Mouse (Mus musculus) gastrocnemius, postnatal 14 days (tissue): ENCODE measurements at regions not wholly inside any gene's neighbourhood (a gene's known extent, or its start where the extent isn't known, plus 50 kb on each side); places are given as distances from the start of the nearest gene placed in this dataset.
A peak's percentile ranks its signal among the peaks of the same experiment; 100 is the strongest.

Experiments
- DNase-seq: peaks from one replicate; pipeline ENCODE4 v3.0.0; 2021; ENCODE audit warnings: mixed read lengths
- intact Hi-C: fragments of 180-260 bp; cut with DNase I; formaldehyde crosslinking; loops from one replicate; pipeline ENCODE4 v1.15.1; 2025; ENCODE audit warnings: low total_unique reads

DNA sequence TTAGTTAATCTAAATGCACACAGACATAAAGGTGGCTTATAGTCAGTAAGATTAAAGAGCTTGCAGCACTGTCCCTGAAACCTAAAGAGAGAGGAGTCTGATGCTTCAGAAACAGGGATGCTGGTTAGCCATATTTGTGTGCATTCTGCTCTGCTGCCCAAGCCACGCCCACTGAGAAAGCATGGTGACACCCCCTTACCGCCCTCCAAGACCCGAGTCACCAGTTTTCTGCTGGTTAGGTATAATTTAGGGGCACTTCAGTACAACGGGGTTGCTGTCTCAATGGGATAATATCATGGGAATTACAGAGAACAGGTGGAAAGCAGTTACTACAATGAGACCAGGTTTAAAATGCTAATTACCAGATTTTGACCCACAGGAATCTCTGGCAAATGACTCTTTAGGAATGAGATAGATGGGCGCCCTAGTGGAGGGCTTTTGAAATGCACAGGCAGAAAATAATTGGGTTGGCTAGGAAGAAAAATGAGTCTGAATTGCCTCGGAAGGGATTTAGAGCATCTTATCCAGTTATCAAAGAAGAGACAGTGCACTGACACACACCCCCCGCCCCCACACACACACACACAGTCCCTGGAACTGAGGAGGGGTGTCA is 95.1 kb upstream of the 4930583I09Rik start:
- intact Hi-C loops: no loop called here

DNA sequence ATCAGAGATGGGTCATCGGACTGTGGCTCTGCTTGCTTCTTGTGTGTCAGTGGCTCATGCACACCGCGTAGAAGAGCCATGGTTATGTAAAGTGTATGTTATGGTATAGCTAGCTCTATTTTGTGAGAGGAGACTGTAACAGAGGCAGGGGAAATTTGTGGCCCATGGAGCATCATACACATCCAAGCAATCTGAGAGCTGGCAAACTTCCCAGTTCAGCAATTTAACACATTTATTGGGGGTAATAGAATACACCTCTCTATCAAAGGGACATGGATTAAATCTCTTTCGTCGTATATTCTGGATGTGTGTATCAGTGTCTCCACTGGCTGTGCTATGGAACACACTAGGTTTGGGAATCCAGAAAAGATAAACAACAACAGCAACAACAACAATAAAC is 87.9 kb upstream of the 4930583I09Rik start:
- DNase-seq: no peak
- intact Hi-C loops: no loop called here

More for the DNA sequence above, 95.1 kb upstream of the 4930583I09Rik start:
- DNase-seq: no peak

DNA sequence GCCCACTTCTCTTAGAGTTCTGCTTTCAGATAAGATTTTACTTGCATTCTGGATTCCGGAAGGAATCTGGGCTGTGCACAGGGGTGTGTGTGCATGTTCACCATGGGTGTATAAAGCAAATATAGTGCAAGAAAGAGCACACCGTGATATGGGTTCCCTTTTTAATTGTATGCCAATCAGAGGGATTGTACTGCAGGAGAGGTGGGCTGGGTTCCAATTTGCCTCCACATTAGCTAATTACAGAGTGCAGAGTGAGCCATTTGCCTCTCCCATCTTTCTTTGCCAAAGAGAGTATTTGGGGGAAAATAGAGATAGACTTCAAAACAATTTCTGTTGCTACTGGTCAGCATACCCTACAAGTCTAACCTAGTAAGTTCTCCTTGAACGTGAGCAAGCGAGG is 86.4 kb upstream of the 4930583I09Rik start:
- DNase-seq: no peak
- intact Hi-C loops: no loop called here

DNA sequence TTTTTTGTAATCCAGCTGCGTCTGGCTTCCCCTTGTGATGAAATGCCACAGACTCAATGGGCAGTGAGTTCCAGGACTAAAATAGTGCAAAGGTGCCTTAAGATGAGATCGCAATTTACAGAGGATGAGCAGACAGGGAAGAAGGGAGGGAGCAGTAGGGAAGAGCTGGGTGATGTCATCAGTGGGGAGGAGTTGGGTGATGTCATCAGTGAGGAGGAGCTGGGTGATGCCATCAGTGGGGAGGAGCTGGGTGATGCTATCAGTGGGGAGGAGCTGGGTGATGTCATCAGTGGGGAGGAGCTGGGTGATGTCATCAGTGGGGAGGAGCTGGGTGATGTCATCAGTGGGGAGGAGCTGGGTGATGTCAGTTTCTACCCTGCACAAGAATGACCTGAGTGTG is 84.4 kb upstream of the 4930583I09Rik start:
- intact Hi-C loops: no loop called here
- no peak for DNase-seq

DNA sequence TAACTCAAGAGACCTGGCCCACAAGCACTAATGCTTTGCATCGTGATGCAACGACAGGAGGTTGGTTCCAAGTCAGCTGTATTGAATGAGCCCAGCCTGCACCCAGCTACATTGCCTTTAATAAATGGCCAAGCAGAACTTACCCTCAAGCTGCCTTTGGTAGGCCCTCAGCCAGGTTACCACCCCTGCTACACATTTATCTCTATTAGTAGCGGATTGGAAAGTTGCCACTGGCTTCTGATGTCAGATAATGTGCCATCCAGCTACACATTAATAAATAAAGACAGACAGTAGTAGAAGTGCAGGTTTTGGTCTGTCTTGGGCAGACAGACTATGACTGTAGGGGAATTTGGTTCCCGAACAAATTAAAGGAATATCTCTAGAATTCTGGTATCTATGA is 82.0 kb upstream of the 4930583I09Rik start:
- intact Hi-C loops: no loop called here
- no peak for DNase-seq

DNA sequence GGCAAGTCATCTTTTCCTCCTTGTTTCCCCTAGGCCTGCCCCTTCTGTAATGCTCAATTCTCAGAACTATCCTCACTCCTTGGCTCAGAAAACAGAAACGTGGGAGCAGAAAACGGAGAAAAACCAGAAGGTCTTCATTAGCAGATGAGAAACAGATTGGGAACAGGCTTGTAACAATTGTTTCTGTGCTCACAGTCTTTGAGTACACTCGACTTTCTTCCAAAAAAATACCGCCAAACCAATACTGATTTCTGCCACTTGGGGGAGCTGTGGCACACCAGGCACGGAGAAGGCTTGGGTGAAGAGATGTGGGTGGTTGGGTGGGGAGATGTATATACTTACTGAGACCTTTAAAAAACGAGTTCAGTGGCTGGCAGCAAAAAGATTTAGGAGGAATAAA is 80.8 kb upstream of the 4930583I09Rik start:
- intact Hi-C loops: no loop called here
- peak; percentile 21 for DNase-seq

DNA sequence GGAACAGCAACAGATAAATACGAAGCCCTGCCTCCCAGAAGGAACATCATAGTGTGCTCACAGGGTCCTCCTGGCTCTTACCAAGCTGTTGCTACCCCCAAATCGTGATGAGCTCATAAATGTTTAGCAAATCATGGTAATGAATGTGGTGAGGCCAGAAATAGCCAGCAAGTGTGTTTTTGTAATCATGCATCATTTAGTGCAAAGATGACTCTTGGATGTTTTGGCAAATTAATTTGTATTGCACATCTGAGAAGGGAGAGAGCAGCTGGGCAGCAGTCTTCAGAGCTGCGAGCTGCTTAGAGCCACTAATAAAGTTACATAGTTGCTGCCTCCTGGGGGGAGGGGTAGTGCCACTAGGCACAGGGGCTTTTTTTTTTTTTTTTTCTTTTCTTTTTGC is 79.8 kb upstream of the 4930583I09Rik start:
- intact Hi-C loops: no loop called here
- no peak for DNase-seq

DNA sequence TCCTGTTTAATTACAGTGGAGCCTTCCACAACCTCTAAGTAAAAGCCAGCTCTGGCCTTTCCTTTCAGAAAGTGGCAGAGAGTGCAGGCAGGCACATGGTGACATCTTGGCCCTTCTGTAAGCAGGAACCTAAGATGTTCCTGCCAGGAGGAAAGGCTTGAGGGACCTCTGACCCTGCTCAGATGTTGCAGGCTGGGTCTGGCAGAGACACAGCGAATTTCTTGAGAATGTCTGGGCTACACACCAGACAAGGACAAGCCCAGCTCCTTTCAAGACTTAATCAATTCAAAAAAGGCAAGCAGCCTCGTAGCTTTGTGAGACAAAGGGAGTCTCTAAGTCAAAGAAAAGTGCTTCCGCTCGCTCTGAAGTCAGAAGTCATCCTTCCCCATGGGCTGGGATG is 79.2 kb upstream of the 4930583I09Rik start:
- intact Hi-C loops: no loop called here
- DNase-seq: peak; percentile 25

DNA sequence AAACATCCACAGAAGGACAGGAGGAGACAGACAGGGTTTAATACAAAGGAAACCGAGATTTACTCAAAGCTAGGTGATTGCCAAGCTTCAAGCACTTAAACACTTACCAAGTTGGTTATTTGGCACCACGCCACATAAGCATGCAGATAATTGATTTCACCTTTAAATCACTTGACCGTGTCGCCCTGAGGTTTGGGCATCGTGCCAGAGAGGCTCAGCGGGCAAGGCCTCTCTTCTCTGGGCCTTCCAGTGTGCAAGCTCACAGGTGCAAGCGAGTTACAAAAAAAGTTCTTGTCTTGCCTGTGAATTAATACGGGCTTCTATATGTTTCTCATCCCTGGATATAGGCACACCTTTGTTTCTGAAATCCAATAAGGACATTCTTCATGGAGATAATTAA is 78.4 kb upstream of the 4930583I09Rik start:
- intact Hi-C loops: no loop called here
- DNase-seq: no peak

DNA sequence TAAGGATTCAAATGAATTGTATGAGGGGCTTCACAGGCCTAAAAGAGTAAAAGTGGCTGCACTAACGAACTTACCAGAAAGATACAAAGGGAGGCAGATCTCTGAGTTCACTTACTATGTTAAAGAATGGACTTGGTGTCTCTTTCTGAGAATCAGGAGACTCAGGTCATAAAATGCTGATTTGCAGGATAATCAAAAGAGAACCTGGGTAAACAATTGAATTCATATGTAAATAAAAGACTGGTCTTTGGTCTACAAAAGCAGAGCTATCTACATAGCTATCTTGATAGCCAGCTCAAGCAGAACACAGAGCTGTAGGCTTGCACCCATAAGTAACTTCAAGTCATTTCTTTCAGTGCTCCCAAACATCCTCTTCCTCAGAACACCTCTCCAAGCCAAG is 72.8 kb upstream of the 4930583I09Rik start:
- intact Hi-C loops: no loop called here
- no peak for DNase-seq

DNA sequence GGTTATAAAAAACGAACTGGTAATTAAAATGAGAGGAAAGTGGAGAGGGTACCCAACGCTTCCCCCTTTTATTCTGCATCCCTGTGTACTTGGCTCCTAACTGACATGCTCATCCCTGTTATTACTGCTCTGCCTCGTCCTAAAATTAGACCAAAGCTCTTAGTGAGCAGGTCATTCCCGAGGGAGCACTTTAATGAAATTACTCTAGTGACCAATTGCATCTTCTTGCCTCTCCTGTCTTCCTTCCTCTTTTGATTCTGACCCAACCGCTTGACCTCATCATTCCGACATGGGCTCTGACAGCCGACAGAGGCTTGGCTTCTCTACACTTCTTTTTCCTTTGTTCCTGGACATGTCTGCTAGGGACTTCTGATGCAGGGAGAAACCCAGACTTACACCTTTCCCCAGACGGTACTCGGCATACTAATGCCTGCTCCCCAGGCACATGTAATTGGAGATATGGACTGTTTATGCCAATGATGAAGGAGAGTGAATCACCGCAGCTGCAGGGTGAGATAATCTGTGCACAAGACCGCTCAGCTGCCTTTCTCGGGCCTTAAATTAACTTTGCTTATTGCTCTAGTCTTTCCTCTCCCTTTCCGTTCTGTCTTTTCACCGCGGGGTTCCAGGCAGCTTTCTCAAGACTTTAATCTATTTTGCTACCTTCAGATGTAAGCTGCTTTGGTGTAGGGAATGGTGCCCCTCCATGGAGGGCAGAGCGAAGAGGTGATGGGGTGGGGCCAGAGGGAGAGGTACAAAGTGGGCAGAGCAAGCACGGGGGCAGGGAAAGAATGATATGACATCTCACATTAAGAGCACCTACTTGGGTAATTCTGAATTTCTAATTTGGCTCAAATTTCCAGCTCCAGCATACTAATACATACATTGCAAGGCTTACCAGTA is 66.1 kb upstream of the 4930583I09Rik start:
- DNase-seq: no peak

DNA sequence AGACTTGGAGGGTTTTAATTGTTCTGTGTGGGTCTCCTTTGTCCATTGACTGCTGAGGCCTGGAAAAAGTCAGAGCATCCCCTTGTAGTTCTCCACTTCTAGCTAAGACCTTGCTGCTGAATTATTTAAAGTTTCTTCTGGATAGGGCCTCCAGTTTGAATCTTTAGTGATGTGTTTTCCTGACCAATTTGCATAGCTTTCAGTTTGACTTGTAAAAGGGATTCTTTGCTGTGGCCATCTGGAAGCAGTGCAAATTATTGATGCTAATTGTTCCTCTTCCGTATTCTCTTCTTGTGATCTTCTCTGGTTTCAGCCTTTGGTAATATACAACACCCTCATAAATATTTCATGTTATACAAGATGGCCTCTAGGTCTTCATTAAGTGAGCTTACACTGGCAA is 61.6 kb upstream of the 4930583I09Rik start:
- no peak for DNase-seq

More for the DNA sequence above, 66.1 kb upstream of the 4930583I09Rik start:
- intact Hi-C loops: no loop called here

DNA sequence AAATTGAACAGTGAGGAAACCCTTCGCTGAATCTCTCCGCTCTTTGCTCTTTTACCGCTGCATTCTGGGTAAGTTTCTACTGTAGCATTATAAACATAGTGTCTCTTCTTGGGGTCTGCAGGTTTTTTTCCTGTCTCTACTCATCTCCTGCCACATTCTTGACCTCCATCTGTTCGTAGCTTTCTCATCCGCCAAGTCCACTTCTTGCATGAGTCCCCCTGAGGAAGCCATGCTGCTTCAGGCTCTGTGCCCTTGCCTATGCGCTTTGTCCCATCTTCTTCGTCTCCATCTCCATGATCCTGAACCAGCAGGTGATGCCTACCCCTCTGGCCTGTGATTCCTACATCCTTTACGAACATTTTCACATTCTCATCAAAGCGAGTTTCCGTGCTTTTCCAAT is 60.0 kb upstream of the 4930583I09Rik start:
- DNase-seq: no peak
- intact Hi-C loops: no loop called here

More for the DNA sequence above, 61.6 kb upstream of the 4930583I09Rik start:
- intact Hi-C loops: no loop called here

DNA sequence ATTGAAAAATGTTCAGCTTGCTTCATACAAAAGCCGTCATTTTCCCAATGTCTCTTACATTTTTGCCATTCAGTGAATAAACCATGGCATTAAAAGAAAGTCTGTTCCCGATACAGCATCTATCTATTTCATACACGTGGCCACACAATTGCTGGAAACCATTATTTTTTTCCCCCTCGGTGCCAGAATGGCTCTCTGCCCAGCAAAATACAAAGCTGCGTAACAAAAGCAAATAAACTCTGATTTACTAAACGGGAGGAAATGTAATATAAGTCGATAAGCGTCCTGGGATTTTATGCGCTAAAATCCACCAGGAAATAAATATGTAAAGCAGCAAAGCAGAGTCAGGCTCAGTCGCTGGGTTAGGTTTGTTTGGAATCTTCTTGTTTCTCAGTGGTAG is 59.6 kb upstream of the 4930583I09Rik start:
- no peak for DNase-seq

DNA sequence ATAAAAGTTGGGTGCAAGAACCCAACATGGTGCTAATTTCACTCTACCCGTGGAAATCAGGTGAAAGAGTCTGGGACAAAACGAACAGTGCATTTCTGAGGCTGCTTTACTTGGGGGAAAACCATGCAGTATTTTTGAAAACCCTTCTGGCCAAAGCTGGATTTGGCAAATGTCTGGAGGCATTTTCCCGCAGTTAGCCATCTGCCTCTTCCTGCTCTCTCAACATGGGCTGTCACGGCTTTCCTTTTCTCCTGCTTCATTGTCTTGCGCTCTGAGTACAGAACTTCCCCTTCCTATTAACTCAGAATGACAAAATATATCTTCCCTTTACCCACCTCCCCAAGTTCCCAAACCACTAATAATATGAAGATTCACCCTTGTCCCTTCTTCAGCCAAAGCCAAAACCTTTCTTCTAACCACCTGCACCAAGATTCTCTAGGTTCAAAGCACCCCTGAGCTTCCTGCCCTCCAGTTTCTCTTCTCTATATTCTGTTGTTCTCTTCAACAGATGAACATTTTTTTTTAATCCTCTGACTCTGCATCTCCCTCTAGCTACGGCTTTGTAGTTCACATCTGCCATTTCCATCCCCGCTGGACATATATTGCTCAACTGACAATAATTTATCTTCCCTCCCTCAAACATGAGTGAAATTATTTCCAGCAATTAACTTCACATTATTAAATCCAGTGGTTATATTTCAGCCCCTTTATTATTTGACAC is 57.5 kb upstream of the 4930583I09Rik start:
- DNase-seq: no peak

More for the DNA sequence above, 59.6 kb upstream of the 4930583I09Rik start:
- intact Hi-C loops: no loop called here

More for the DNA sequence above, 57.5 kb upstream of the 4930583I09Rik start:
- intact Hi-C loops: no loop called here
